Mouse (Mus musculus) lung, postnatal 0 days (tissue): Measurements from ENCODE around the gene Dnali1.

Source experiments
- CTCF ChIP-seq: IDR thresholded peaks from 2 replicates; pipeline ENCODE4 v1.5.1; 2016; ENCODE audit warnings: antibody characterized with exemption, mild to moderate bottlenecking
- EP300 ChIP-seq: IDR thresholded peaks from 2 replicates; pipeline ENCODE4 v1.6.1; 2016; ENCODE audit warnings: antibody characterized with exemption, mild to moderate bottlenecking, control low read depth

- TF ChIP-seq CTCF (no peak), EP300 (no peak)
Measured at GRCm38 (mm10) chr4:125034341-125034740, 31.2 kb downstream of the Dnali1 start.
